In the genomic region with DNA sequence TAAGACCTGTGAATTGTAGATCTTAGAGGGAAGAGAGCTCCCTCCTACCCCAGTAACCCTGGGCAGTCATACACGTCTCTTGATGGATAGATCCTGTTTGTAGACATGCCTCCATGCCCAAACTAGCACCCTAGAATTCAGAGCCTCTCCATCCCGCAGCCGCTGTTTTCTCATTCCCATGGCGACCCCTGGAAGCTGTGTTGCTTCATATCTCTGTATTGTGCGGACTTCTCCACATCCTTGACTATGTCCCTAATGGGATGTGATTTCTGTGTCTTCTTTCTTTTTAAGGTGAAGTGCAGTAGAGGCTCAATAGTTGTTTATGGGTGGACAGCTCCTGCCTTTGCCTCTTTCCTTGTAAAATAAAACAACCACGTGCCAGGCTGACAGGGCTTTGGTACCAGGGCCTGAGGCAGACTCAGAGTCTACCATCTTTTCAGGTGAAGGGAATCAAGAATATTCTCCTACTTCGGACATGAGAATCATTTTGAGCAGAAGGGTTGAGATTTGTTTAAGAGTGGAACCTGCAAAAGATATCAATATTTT, we compare ENCODE assay signal across 8 mouse cellular contexts. TPM values are rescaled to one million over a fixed set of nuclear protein-coding genes. Genes with fewer than 3 reads are reported as not detected.
DNase-seq lines count a peak whose midpoint lies in the region; ATAC-seq lines count a peak whose summit lies in the region.

No protein-coding gene starts in this region.

- no peak for DNase-seq in kidney, adult 8-10 months
- DNase-seq in NIH3T3 (ENCODE audit: low read depth) = peak; percentile 37
- peak; percentile 29 for DNase-seq in hindbrain, embryonic 10.5 days (ENCODE audit: low spot score)
- DNase-seq in midbrain, embryonic 14.5 days = no peak
- no peak for DNase-seq in gastrocnemius, postnatal 25 days
- no peak for DNase-seq in right cerebral cortex, postnatal 14 days
- DNase-seq in urinary bladder, postnatal 25 days (ENCODE audit: low spot score) = no peak

- WGBS in kidney, embryonic 15.5 days = 68% methylated on average over 7 of the region's 7 CpGs
- 72% methylated on average over 7 of the region's 7 CpGs for WGBS in hindbrain, embryonic 10.5 days
- 58% methylated on average over 7 of the region's 7 CpGs for WGBS in midbrain, embryonic 14.5 days

- peak overlapping the region; percentile 99 for H3K27ac ChIP-seq in kidney, embryonic 15.5 days
- H3K27ac ChIP-seq in hindbrain, embryonic 10.5 days = peak overlapping the region; percentile 99
- peak overlapping the region; percentile 38; the same call in 1 of the 2 replicates for H3K27ac ChIP-seq in midbrain, embryonic 14.5 days (replicated peaks; ENCODE audit: low read depth, low read length)

- H3K4me2 ChIP-seq in kidney, embryonic 15.5 days = peak overlapping the region; percentile 81
- peak overlapping the region; percentile 75 for H3K4me2 ChIP-seq in midbrain, embryonic 14.5 days (ENCODE audit: low read length)

- no peaks in the 10 kb centered on the region for H3K36me3 ChIP-seq in kidney, embryonic 15.5 days
- no peaks in the 10 kb centered on the region for H3K36me3 ChIP-seq in hindbrain, embryonic 10.5 days
- H3K36me3 ChIP-seq in midbrain, embryonic 14.5 days (ENCODE audit: control insufficient read depth, insufficient read depth, low read length) = no peaks in the 10 kb centered on the region

- peak overlapping the region; percentile 61 for H3K4me3 ChIP-seq in kidney, embryonic 15.5 days (replicated peaks)
- H3K4me3 ChIP-seq in hindbrain, embryonic 10.5 days = peak overlapping the region; percentile 65
- peak overlapping the region; percentile 51; the same call in 1 of the 2 replicates for H3K4me3 ChIP-seq in midbrain, embryonic 14.5 days (replicated peaks; ENCODE audit: low read depth, low read length)

- no peak for ATAC-seq in kidney, embryonic 15.5 days (replicated peaks; ENCODE audit: low FRiP score)
- ATAC-seq in midbrain, embryonic 14.5 days (ENCODE audit: low FRiP score, low TSS enrichment) = no peak

- H3K4me1 ChIP-seq in kidney, embryonic 15.5 days = peaks cover 44% of the 10 kb centered on the region
- H3K4me1 ChIP-seq in hindbrain, embryonic 10.5 days (replicated peaks) = peaks cover 47% of the 10 kb centered on the region
- peaks cover 15% of the 10 kb centered on the region for H3K4me1 ChIP-seq in midbrain, embryonic 14.5 days (ENCODE audit: control insufficient read depth, insufficient read depth, low read length)

- no peaks in the 10 kb centered on the region for H3K9me3 ChIP-seq in kidney, embryonic 15.5 days (replicated peaks)
- H3K9me3 ChIP-seq in hindbrain, embryonic 10.5 days = no peaks in the 10 kb centered on the region
- no peaks in the 10 kb centered on the region for H3K9me3 ChIP-seq in midbrain, embryonic 14.5 days (ENCODE audit: control insufficient read depth, low read length)

- no peaks in the 10 kb centered on the region for H3K27me3 ChIP-seq in kidney, embryonic 15.5 days
- no peaks in the 10 kb centered on the region for H3K27me3 ChIP-seq in hindbrain, embryonic 10.5 days (ENCODE audit: insufficient read depth, poor library complexity, severe bottlenecking)
- H3K27me3 ChIP-seq in midbrain, embryonic 14.5 days (ENCODE audit: control insufficient read depth, insufficient read depth, low read length) = no peaks in the 10 kb centered on the region

- H3K9ac ChIP-seq in kidney, embryonic 15.5 days = no peak overlapping the region; the same call in 1 of the 2 replicates
- H3K9ac ChIP-seq in midbrain, embryonic 14.5 days (replicated peaks; ENCODE audit: low read length) = no peak overlapping the region

RNA-seq across cellular contexts. Expression of a gene that starts 1.4 kb away (rescaled TPM):
- 11.6 and 14.3 TPM in 2 replicates for polyA plus RNA-seq in kidney, embryonic 15.5 days (2015; fragmentation: Nextera tagmentation; extraction: Ambion mirVana)
- polyA plus RNA-seq in hindbrain, embryonic 10.5 days (2016; fragmentation: Nextera tagmentation; extraction: Ambion mirVana) = 6.8 and 13.6 TPM in 2 replicates
- 5.2 TPM in 2 replicates for polyA plus RNA-seq in midbrain, embryonic 14.5 days (2014; fragmentation: Nextera tagmentation; extraction: Ambion mirVana)
- total RNA-seq in gastrocnemius, postnatal 25 days (2021) = 1 to 10 TPM; 7.5 to 8.7 TPM

RNA-seq across cellular contexts. Expression of a gene that starts 4.0 kb away (rescaled TPM):
- 59.3 and 75.1 TPM in 2 replicates for polyA plus RNA-seq in kidney, embryonic 15.5 days (2015; fragmentation: Nextera tagmentation; extraction: Ambion mirVana)
- polyA plus RNA-seq in hindbrain, embryonic 10.5 days (2016; fragmentation: Nextera tagmentation; extraction: Ambion mirVana) = 49.7 and 51.9 TPM in 2 replicates
- 19.3 and 20.1 TPM in 2 replicates for polyA plus RNA-seq in midbrain, embryonic 14.5 days (2014; fragmentation: Nextera tagmentation; extraction: Ambion mirVana)
- total RNA-seq in gastrocnemius, postnatal 25 days (2021) = 10 to 100 TPM; 24.6 to 29.5 TPM

RNA-seq across cellular contexts. Expression of a gene that starts 5.1 kb away (rescaled TPM):
- 12.8 and 17.8 TPM in 2 replicates for polyA plus RNA-seq in kidney, embryonic 15.5 days (2015; fragmentation: Nextera tagmentation; extraction: Ambion mirVana)
- polyA plus RNA-seq in hindbrain, embryonic 10.5 days (2016; fragmentation: Nextera tagmentation; extraction: Ambion mirVana) = 9.4 and 9.7 TPM in 2 replicates
- 4.9 and 5.4 TPM in 2 replicates for polyA plus RNA-seq in midbrain, embryonic 14.5 days (2014; fragmentation: Nextera tagmentation; extraction: Ambion mirVana)
- total RNA-seq in gastrocnemius, postnatal 25 days (2021) = 10 to 100 TPM; 30.8 to 37.0 TPM

RNA-seq across cellular contexts. Expression of a gene that starts 18.0 kb away (rescaled TPM):
- polyA plus RNA-seq in kidney, embryonic 15.5 days (2015; fragmentation: Nextera tagmentation; extraction: Ambion mirVana) = 0.55 and 1.2 TPM in 2 replicates
- polyA plus RNA-seq in hindbrain, embryonic 10.5 days (2016; fragmentation: Nextera tagmentation; extraction: Ambion mirVana) = 0.42 and 0.56 TPM in 2 replicates
- 1.0 TPM in 1 of 2 replicates, not detected in the other for polyA plus RNA-seq in midbrain, embryonic 14.5 days (2014; fragmentation: Nextera tagmentation; extraction: Ambion mirVana)
- total RNA-seq in gastrocnemius, postnatal 25 days (2021) = not detected

RNA-seq across cellular contexts. Expression of a gene that starts 19.2 kb away (rescaled TPM):
- polyA plus RNA-seq in kidney, embryonic 15.5 days (2015; fragmentation: Nextera tagmentation; extraction: Ambion mirVana) = 28.0 and 29.7 TPM in 2 replicates
- 11.3 and 13.4 TPM in 2 replicates for polyA plus RNA-seq in hindbrain, embryonic 10.5 days (2016; fragmentation: Nextera tagmentation; extraction: Ambion mirVana)
- 24.7 and 32.0 TPM in 2 replicates for polyA plus RNA-seq in midbrain, embryonic 14.5 days (2014; fragmentation: Nextera tagmentation; extraction: Ambion mirVana)
- total RNA-seq in gastrocnemius, postnatal 25 days (2021) = 1 to 10 TPM; 4.9 to 5.7 TPM

Comparison
In these comparisons a context has a peak if more than half of its experiments do, and no peak if none do; other contexts are left out.
1. H3K27ac ChIP-seq: peak in every context shown above with its lines; median percentile 99 in kidney, embryonic 15.5 days; 99 in hindbrain, embryonic 10.5 days; 38 in midbrain, embryonic 14.5 days.
2. DNase-seq: peak in NIH3T3 (single experiment) and hindbrain, embryonic 10.5 days (single experiment); none in kidney, adult 8-10 months (0 of 2), midbrain, embryonic 14.5 days (single experiment), gastrocnemius, postnatal 25 days (single experiment), right cerebral cortex, postnatal 14 days (single experiment) and urinary bladder, postnatal 25 days (single experiment).
3. Peak in every context shown above with its lines, with median percentiles within 50 percentile points of each other: H3K4me3 ChIP-seq.